Mouse (Mus musculus) adrenal gland, postnatal 36 days (tissue): ENCODE results near the gene Neurl1b. TPM values are rescaled to one million over a fixed set of nuclear protein-coding genes. Genes with fewer than 3 reads are reported as not detected.

ENCODE experiments used
- DNase-seq, 2 experiments: peaks; one replicate each; pipeline ENCODE4 v3.0.0; 2021; ENCODE audit warnings: mixed read lengths in 1 of 2
- total RNA-seq, 2 experiments: library from RNA; stranded (reverse); gene quantifications; 2 replicates each; pipeline ENCODE4 v1.2.3; 2021

The Neurl1b gene
- total RNA-seq, 2 experiments from 2014 or later, result 43.0 to 57.4 TPM

- DNase-seq, result peak; percentile 55 to 80
Measured at GRCm38 (mm10) chr17:26451651-26452295, 37.1 kb downstream of the Neurl1b start.

- DNase-seq, result peak; percentile 61 to 73
Measured at GRCm38 (mm10) chr17:26452371-26452972, 37.8 kb downstream of the Neurl1b start.

GRCm38 (mm10) chr17:26457506-26457905 is 42.9 kb downstream of the Neurl1b start:
- no peak for DNase-seq

- DNase-seq, result no peak
Measured at GRCm38 (mm10) chr17:26458049-26458448, 43.4 kb downstream of the Neurl1b start.

- peak; percentile 83 to 86 for DNase-seq
Measured at GRCm38 (mm10) chr17:26462634-26463170, 48.1 kb downstream of the Neurl1b start.

- no peak for DNase-seq
Measured at GRCm38 (mm10) chr17:26463432-26463831, 48.8 kb downstream of the Neurl1b start.

GRCm38 (mm10) chr17:26463984-26464383 is 49.4 kb downstream of the Neurl1b start:
- DNase-seq, result peak; percentile 43 to 51

GRCm38 (mm10) chr17:26464481-26464880 is 49.9 kb downstream of the Neurl1b start:
- DNase-seq, result no peak

GRCm38 (mm10) chr17:26464972-26465371 is 50.3 kb downstream of the Neurl1b start:
- peak; percentile 55 to 76 for DNase-seq

GRCm38 (mm10) chr17:26466741-26467150 is 52.1 kb downstream of the Neurl1b start:
- DNase-seq, result peak; percentile 83 to 89

- no peak for DNase-seq
Measured at GRCm38 (mm10) chr17:26467619-26468018, 53.0 kb downstream of the Neurl1b start.

GRCm38 (mm10) chr17:26468102-26468894 is 53.7 kb downstream of the Neurl1b start:
- peak in 1 of 2 experiments; percentile 22 for DNase-seq

- no peak for DNase-seq
Measured at GRCm38 (mm10) chr17:26476871-26477270, 62.2 kb downstream of the Neurl1b start.

GRCm38 (mm10) chr17:26478672-26479071 is 64.0 kb downstream of the Neurl1b start:
- DNase-seq, result no peak

GRCm38 (mm10) chr17:26479619-26480018 is 65.0 kb downstream of the Neurl1b start:
- DNase-seq, result no peak

- no peak for DNase-seq
Measured at GRCm38 (mm10) chr17:26480956-26481355, 66.3 kb downstream of the Neurl1b start.

GRCm38 (mm10) chr17:26484626-26485421 is 70.2 kb downstream of the Neurl1b start:
- DNase-seq, result peak in 1 of 2 experiments; percentile 28

- DNase-seq, result peak; percentile 63 to 67
Measured at GRCm38 (mm10) chr17:26487266-26487665, 72.6 kb downstream of the Neurl1b start.

- no peak for DNase-seq
Measured at GRCm38 (mm10) chr17:26487917-26488316, 73.3 kb downstream of the Neurl1b start.

- peak; percentile 43 to 47 for DNase-seq
Measured at GRCm38 (mm10) chr17:26488711-26489403, 74.2 kb downstream of the Neurl1b start.

- DNase-seq, result no peak
Measured at GRCm38 (mm10) chr17:26490072-26490471, 75.4 kb downstream of the Neurl1b start.
